Mouse (Mus musculus) hindbrain, embryonic 14.5 days (tissue): ENCODE data around the gene Mapk8ip3. TPM values are rescaled to one million over a fixed set of nuclear protein-coding genes. Genes with fewer than 3 reads are reported as not detected.
A peak's percentile ranks its signal among the peaks of the same experiment; 100 is the strongest.
"Not testable (repeated sequence)": the region's sequence is repeated elsewhere in the genome, so short reads cannot be mapped to it uniquely, and the experiment has no call there.

Source experiments
- ATAC-seq: fragments of 200-750 bp; cut with Nextera tagmentation; 2 replicates; pipeline ENCODE4 v1.8.0; 2017; ENCODE audit warnings: moderate number of reproducible peaks, mild to moderate bottlenecking, moderate TSS enrichment, moderate library complexity; ENCODE audit not compliant: low FRiP score
- DNase-seq: peaks from one replicate; pipeline ENCODE4 v3.0.0-alpha.2; 2015; ENCODE audit warnings: low spot score
- H3K27ac ChIP-seq: fragments of 300-500 bp; sonication (generic); 2 replicates; pipeline ENCODE4 v1.5.1; 2014; ENCODE audit warnings: mild to moderate bottlenecking, moderate library complexity
- H3K27me3 ChIP-seq: fragments of 300-500 bp; sonication (generic); 2 replicates; pipeline ENCODE4 v1.6.1; 2014; ENCODE audit warnings: mild to moderate bottlenecking, low read length, mixed read lengths; ENCODE audit not compliant: control insufficient read depth, insufficient read depth
- H3K36me3 ChIP-seq: fragments of 300-500 bp; sonication (generic); replicated peaks from 2 replicates; pipeline ENCODE4 v1.6.1; 2014; ENCODE audit not compliant: control insufficient read depth, insufficient read depth
- H3K4me1 ChIP-seq: fragments of 300-500 bp; sonication (generic); replicated peaks from 2 replicates; pipeline ENCODE4 v1.6.1; 2014; ENCODE audit warnings: antibody characterized with exemption, low read length, mixed read lengths; ENCODE audit not compliant: control insufficient read depth, insufficient read depth
- H3K4me2 ChIP-seq: fragments of 300-500 bp; sonication (generic); replicated peaks from 2 replicates; pipeline ENCODE4 v1.6.1; 2014; ENCODE audit warnings: mild to moderate bottlenecking, moderate library complexity
- H3K4me3 ChIP-seq: fragments of 300-500 bp; sonication (generic); replicated peaks from 2 replicates; pipeline ENCODE4 v1.5.1; 2014; ENCODE audit warnings: mild to moderate bottlenecking, low read length
- H3K9ac ChIP-seq: fragments of 300-500 bp; sonication (generic); 2 replicates; pipeline ENCODE4 v1.6.1; 2014
- H3K9me3 ChIP-seq: fragments of 300-500 bp; sonication (generic); 2 replicates; pipeline ENCODE4 v1.6.1; 2016; ENCODE audit warnings: low read length; ENCODE audit not compliant: control insufficient read depth
- WGBS: fragments of 180-500 bp; shearing (Covaris S2); extraction: QIAGEN DNeasy Blood & Tissue Kit; methylation state at CpG from one replicate; pipeline ENCODE4 v1.1.7; 2014; 5-methylcytosine and 5-hydroxymethylcytosine counted together
- polyA plus RNA-seq: library from polyadenylated mRNA; unstranded; fragments of >200 nt; fragmentation: Nextera tagmentation; extraction: Ambion mirVana; gene quantifications from 2 replicates; pipeline ENCODE4 v1.2.1, GENCODE M21; 2014

Gene Mapk8ip3
- 86.0 and 90.1 TPM in 2 replicates for polyA plus RNA-seq

- H3K27me3 ChIP-seq = no peaks in the 10 kb centered on the region
- peak within 1 kb of the TSS; percentile 90 for H3K4me2 ChIP-seq
- H3K27ac ChIP-seq = peak within 1 kb of the TSS; percentile 95
- ATAC-seq (peak; percentile 98), DNase-seq (peak; percentile 92)
- peaks cover 16% of the 10 kb centered on the region for H3K4me1 ChIP-seq
- H3K36me3 ChIP-seq = peaks cover 7% of the 10 kb centered on the region; the same call in 1 of the 2 replicates
- under 1% methylated on average over 78 of the region's 78 CpGs for WGBS
- H3K4me3 ChIP-seq = peak within 1 kb of the TSS; percentile 93
- no peaks in the 10 kb centered on the region for H3K9me3 ChIP-seq
- peak within 1 kb of the TSS; percentile 92 for H3K9ac ChIP-seq
Observed at GRCm38 (mm10) chr17:24936259-24937237, at the start of gene Mapk8ip3. Gene Mapk8ip3, minus strand, starts transcription at chr17:24936977.

- DNase-seq (no peak), ATAC-seq (peak; percentile 15; the same call in 1 of the 2 replicates)
- Histone ChIP-seq H3K36me3 (peaks cover 45% of the 10 kb centered on the region), H3K4me1 (peaks cover 11% of the 10 kb centered on the region), H3K4me3 (peak overlapping the region; percentile 76), H3K27ac (no peak overlapping the region), H3K9me3 (no peaks in the 10 kb centered on the region), H3K9ac (0 out of 2 replicates have a peak overlapping the region, but pooled peaks have one; percentile 24), H3K27me3 (no peaks in the 10 kb centered on the region), H3K4me2 (peak overlapping the region; percentile 60)
- 15% methylated on average over 21 of the region's 21 CpGs for WGBS
Observed at GRCm38 (mm10) chr17:24960852-24961715, 24.3 kb upstream of the Mapk8ip3 start.

GRCm38 (mm10) chr17:24960135-24960851 is 23.5 kb upstream of the Mapk8ip3 start, which contains the start of gene Jpt2:
Gene Jpt2, minus strand, starts transcription at chr17:24960689.
- under 1% methylated on average over 59 of the region's 59 CpGs for WGBS
- peaks cover 11% of the 10 kb centered on the region for H3K4me1 ChIP-seq
- no peaks in the 10 kb centered on the region for H3K9me3 ChIP-seq
- peak within 1 kb of the TSS; percentile 60 for H3K4me2 ChIP-seq
- no peaks in the 10 kb centered on the region for H3K27me3 ChIP-seq
- H3K9ac ChIP-seq = peak within 1 kb of the TSS; percentile 73
- DNase-seq (peak; percentile 97), ATAC-seq (peak; percentile 100)
- H3K36me3 ChIP-seq = peaks cover 45% of the 10 kb centered on the region
- peak within 1 kb of the TSS; percentile 76 for H3K4me3 ChIP-seq
- H3K27ac ChIP-seq = peak within 1 kb of the TSS; percentile 84

GRCm38 (mm10) chr17:24959371-24959770 is 22.6 kb upstream of the Mapk8ip3 start:
- 42% methylated on average over 8 of the region's 8 CpGs for WGBS

GRCm38 (mm10) chr17:24953291-24953690 is 16.5 kb upstream of the Mapk8ip3 start:
- peaks cover 73% of the 10 kb centered on the region for H3K36me3 ChIP-seq
- no peaks in the 10 kb centered on the region for H3K4me1 ChIP-seq
- ATAC-seq = no peak
- H3K27me3 ChIP-seq = no peaks in the 10 kb centered on the region
- H3K9me3 ChIP-seq = no peaks in the 10 kb centered on the region
- H3K4me2 ChIP-seq = no peak overlapping the region
- H3K4me3 ChIP-seq = no peak overlapping the region
- DNase-seq = no peak
- H3K9ac ChIP-seq = no peak overlapping the region
- 96% methylated on average over 2 of the region's 2 CpGs for WGBS
- no peak overlapping the region for H3K27ac ChIP-seq

More at GRCm38 (mm10) chr17:24959371-24959770, 22.6 kb upstream of the Mapk8ip3 start:
- no peak for DNase-seq
- H3K4me2 ChIP-seq = peak overlapping the region; percentile 60
- peaks cover 11% of the 10 kb centered on the region for H3K4me1 ChIP-seq
- peak overlapping the region; percentile 76 for H3K4me3 ChIP-seq
- peak overlapping the region; percentile 73 for H3K9ac ChIP-seq
- H3K27me3 ChIP-seq = no peaks in the 10 kb centered on the region
- peaks cover 45% of the 10 kb centered on the region for H3K36me3 ChIP-seq
- no peak for ATAC-seq
- H3K27ac ChIP-seq = no peak overlapping the region
- H3K9me3 ChIP-seq = no peaks in the 10 kb centered on the region

GRCm38 (mm10) chr17:24950671-24951070 is 13.9 kb upstream of the Mapk8ip3 start:
- ATAC-seq = no peak
- Histone ChIP-seq H3K27me3 (no peaks in the 10 kb centered on the region), H3K27ac (no peak overlapping the region), H3K4me2 (no peak overlapping the region), H3K9ac (no peak overlapping the region), H3K9me3 (no peaks in the 10 kb centered on the region), H3K4me1 (no peaks in the 10 kb centered on the region), H3K36me3 (peaks cover 94% of the 10 kb centered on the region), H3K4me3 (no peak overlapping the region)
- no peak for DNase-seq
- 84% methylated on average over 2 of the region's 2 CpGs for WGBS

GRCm38 (mm10) chr17:24948204-24948603 is 11.4 kb upstream of the Mapk8ip3 start:
- Histone ChIP-seq H3K9me3 (no peaks in the 10 kb centered on the region), H3K27ac (no peak overlapping the region), H3K36me3 (peaks cover 94% of the 10 kb centered on the region), H3K4me3 (no peak overlapping the region), H3K4me2 (no peak overlapping the region), H3K4me1 (no peaks in the 10 kb centered on the region), H3K9ac (no peak overlapping the region), H3K27me3 (no peaks in the 10 kb centered on the region)
- 91% methylated on average over 5 of the region's 5 CpGs for WGBS
- ATAC-seq = no peak
- no peak for DNase-seq

GRCm38 (mm10) chr17:24943589-24943988 is 6.8 kb upstream of the Mapk8ip3 start:
- not testable (repeated sequence) for H3K4me2 ChIP-seq, DNase-seq, H3K9me3 ChIP-seq, H3K27me3 ChIP-seq, H3K27ac ChIP-seq, ATAC-seq, H3K4me3 ChIP-seq, H3K4me1 ChIP-seq, H3K9ac ChIP-seq
- 96% methylated on average over 1 of the region's 1 CpGs for WGBS
- H3K36me3 ChIP-seq = peaks cover 50% of the 10 kb centered on the region
